Mouse (Mus musculus) spleen, adult 2 months (tissue): Measurements from ENCODE around the gene Tbx20.

Source experiments
- CTCF ChIP-seq: fragments of 200-500 bp; IDR thresholded peaks from 2 replicates; pipeline ENCODE4 v1.5.1; 2011; ENCODE audit warnings: mild to moderate bottlenecking, inconsistent platforms; ENCODE audit not compliant: insufficient read depth, insufficient read length, insufficient replicate concordance; ENCODE audit errors: extremely low read depth
- POLR2A ChIP-seq: fragments of 200-500 bp; IDR thresholded peaks from 2 replicates; pipeline ENCODE4 v1.6.1; 2011; ENCODE audit warnings: low read depth, low read length, inconsistent platforms

DNA sequence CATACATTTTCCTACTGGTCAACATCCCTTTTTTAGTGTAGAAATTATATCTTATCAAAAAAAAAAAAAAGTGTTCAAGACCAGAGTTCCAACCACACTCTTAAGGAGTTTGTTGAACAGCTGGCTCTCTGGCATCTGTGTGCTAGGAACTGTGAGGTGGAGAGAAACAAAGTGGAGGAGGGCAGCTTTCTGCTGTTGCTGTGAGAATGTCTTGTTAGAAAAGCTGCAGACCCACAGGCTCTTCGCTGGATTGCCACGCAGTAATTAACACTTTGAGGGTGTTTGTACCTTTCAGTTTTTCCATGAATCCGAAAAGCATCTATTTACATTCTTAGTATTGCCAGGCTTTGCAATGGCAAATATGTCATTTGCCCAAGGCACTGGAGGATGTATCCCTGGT is 5.9 kb upstream of the Tbx20 start:
- no peak for TF ChIP-seq CTCF
- no peak for TF ChIP-seq POLR2A
